38 mouse cellular contexts compared by ENCODE assay signal in genomic region chr9:109523385-109524064, GRCm38 (mm10). TPM values are rescaled to one million over a fixed set of nuclear protein-coding genes. Genes with fewer than 3 reads are reported as not detected.
DNase-seq lines count a peak whose midpoint lies in the region; ATAC-seq and TF ChIP-seq lines count a peak whose summit lies in the region.
"Had no signal": no experiment of that assay in that cellular context is flagged by ENCODE, and none has a peak within 500 bp of the region (broad histone marks: within the 10 kb centered on the region; RNA-seq: fewer than 3 reads in every experiment).

No protein-coding gene starts in this region.

- no peak for TF ChIP-seq CTCF in kidney, postnatal 0 days (IDR thresholded peaks at IDR 0.05; ENCODE audit: low read depth)

- H3K27ac ChIP-seq in kidney, postnatal 0 days = peak overlapping the region; percentile 47; the same call in 1 of the 2 replicates
- H3K27ac ChIP-seq: heart, adult 2 months; hindbrain, embryonic 10.5 days; hindbrain, embryonic 15.5 days; limb, embryonic 10.5 days; limb, embryonic 15.5 days; liver, embryonic 14.5 days; neural tube, embryonic 15.5 days; stomach, postnatal 0 days had no signal

- no peak overlapping the region for H3K4me3 ChIP-seq in kidney, postnatal 0 days (replicated peaks; ENCODE audit: low read depth, low read length)
- H3K4me3 ChIP-seq: heart, adult 2 months; hindbrain, embryonic 10.5 days; hindbrain, embryonic 15.5 days; limb, embryonic 10.5 days; limb, embryonic 15.5 days; neural tube, embryonic 15.5 days had no signal

- H3K27me3 ChIP-seq in kidney, postnatal 0 days (ENCODE audit: insufficient read depth, low read length) = no peaks in the 10 kb centered on the region
- H3K27me3 ChIP-seq: hindbrain, embryonic 15.5 days; limb, embryonic 15.5 days; neural tube, embryonic 15.5 days had no signal

- no peaks in the 10 kb centered on the region for H3K4me1 ChIP-seq in kidney, postnatal 0 days (replicated peaks; ENCODE audit: insufficient read depth, low read length)
- H3K4me1 ChIP-seq: hindbrain, embryonic 10.5 days; hindbrain, embryonic 15.5 days; limb, embryonic 10.5 days; limb, embryonic 15.5 days; neural tube, embryonic 15.5 days had no signal

- no peak overlapping the region for H3K9ac ChIP-seq in kidney, postnatal 0 days (ENCODE audit: low read depth, low read length)
- H3K9ac ChIP-seq: hindbrain, embryonic 15.5 days; limb, embryonic 15.5 days; liver, embryonic 14.5 days; lung, embryonic 14.5 days; neural tube, embryonic 15.5 days had no signal

- DNase-seq in R1 (ENCODE audit: low read depth, low spot score) = peak; percentile 80
- peak; percentile 38 to 70 for DNase-seq in kidney, adult 8-10 months
- peak; percentile 14 for DNase-seq in kidney, postnatal 0 days (ENCODE audit: low spot score)
- peak; percentile 15 for DNase-seq in yolk sac, embryonic 10.5 days (ENCODE audit: low spot score)
- no peak for DNase-seq in spleen, postnatal 14 days (ENCODE audit: low spot score in 2 of 2)
- no peak for DNase-seq in gastrocnemius, postnatal 4 days (ENCODE audit: low spot score in 2 of 2)
- no peak for DNase-seq in adipocyte (ENCODE audit: low spot score)
- DNase-seq: adrenal gland, postnatal 10 days; cerebellum, adult 9-10 months; cerebellum, postnatal 36 days; gastrocnemius, postnatal 36 days; heart, adult 2 months; heart, postnatal 14 days; layer of hippocampus, postnatal 36 days; lung, embryonic 14.5 days; lung, postnatal 14 days; midbrain, embryonic 14.5 days; retina, postnatal 1 day; right cerebral cortex, postnatal 25 days; spleen, adult 18-20 months; thymus, adult 18-20 months; thymus, postnatal 25 days had no signal

- no peak overlapping the region for H3K4me2 ChIP-seq in kidney, postnatal 0 days (ENCODE audit: low read length)
- H3K4me2 ChIP-seq: hindbrain, embryonic 15.5 days; limb, embryonic 15.5 days; lung, embryonic 14.5 days; neural tube, embryonic 15.5 days had no signal

- ATAC-seq in kidney, postnatal 0 days (replicated peaks; ENCODE audit: low FRiP score, low read depth) = no peak
- ATAC-seq: activated CD4-positive, CD25-positive, alpha-beta regulatory T cell, adult 4 months; forebrain, embryonic 14.5 days; inflammation-experienced regulatory T-cells, adult 6 months had no signal

- H3K9me3 ChIP-seq in kidney, postnatal 0 days (replicated peaks; ENCODE audit: low read length) = no peaks in the 10 kb centered on the region
- H3K9me3 ChIP-seq: hindbrain, embryonic 10.5 days; hindbrain, embryonic 15.5 days; limb, embryonic 10.5 days; limb, embryonic 15.5 days; neural tube, embryonic 15.5 days had no signal

- 61% methylated on average over 5 of the region's 5 CpGs for WGBS in kidney, postnatal 0 days

- H3K36me3 ChIP-seq in kidney, postnatal 0 days (ENCODE audit: insufficient read depth, low read length) = no peaks in the 10 kb centered on the region
- H3K36me3 ChIP-seq: hindbrain, embryonic 10.5 days; hindbrain, embryonic 15.5 days; limb, embryonic 10.5 days; limb, embryonic 15.5 days; neural tube, embryonic 15.5 days had no signal

RNA-seq across cellular contexts. Expression of gene Fbxw19, which starts 27.9 kb away (rescaled TPM):
- not detected in 2 replicates for polyA plus RNA-seq in kidney, postnatal 0 days (2015; fragmentation: Nextera tagmentation; extraction: Ambion mirVana)
- not detected for total RNA-seq in gastrocnemius, postnatal 4 days (2021)
- total RNA-seq: adrenal gland, postnatal 10 days; gastrocnemius, adult 18-20 months; gastrocnemius, postnatal 36 days; heart, adult 2 months; heart, postnatal 14 days; layer of hippocampus, postnatal 36 days; left cerebral cortex, postnatal 10 days; MEL had no signal
- polyA plus RNA-seq: embryonic facial prominence, embryonic 11.5 days; forebrain, embryonic 14.5 days; heart, adult 2 months; heart, embryonic 14.5 days; hindbrain, embryonic 10.5 days; hindbrain, embryonic 15.5 days; inflammation-experienced regulatory T-cells, adult 6 months; large intestine, adult 2 months; limb, embryonic 10.5 days; limb, embryonic 15.5 days; liver, embryonic 14.5 days; lung, embryonic 14.5 days; midbrain, embryonic 14.5 days; neural tube, embryonic 15.5 days; stomach, postnatal 0 days had no signal

RNA-seq across cellular contexts. Expression of gene Fbxw15, which starts 44.5 kb away (rescaled TPM):
- polyA plus RNA-seq in kidney, postnatal 0 days (2015; fragmentation: Nextera tagmentation; extraction: Ambion mirVana) = 0.57 and 1.2 TPM in 2 replicates
- not detected for total RNA-seq in gastrocnemius, postnatal 4 days (2021)
- total RNA-seq: adrenal gland, postnatal 10 days; gastrocnemius, adult 18-20 months; gastrocnemius, postnatal 36 days; heart, adult 2 months; heart, postnatal 14 days; layer of hippocampus, postnatal 36 days; left cerebral cortex, postnatal 10 days; MEL had no signal
- polyA plus RNA-seq: activated CD4-positive, CD25-positive, alpha-beta regulatory T cell, adult 4 months; embryonic facial prominence, embryonic 11.5 days; forebrain, embryonic 14.5 days; heart, adult 2 months; heart, embryonic 14.5 days; hindbrain, embryonic 10.5 days; inflammation-experienced regulatory T-cells, adult 6 months; large intestine, adult 2 months; limb, embryonic 10.5 days; limb, embryonic 15.5 days; lung, embryonic 14.5 days; midbrain, embryonic 14.5 days; neural tube, embryonic 15.5 days; stomach, postnatal 0 days had no signal

Comparison
In these comparisons a context has a peak if more than half of its experiments do, and no peak if none do; other contexts are left out.
1. DNase-seq: peak in R1 (single experiment), kidney, adult 8-10 months (2 of 2), kidney, postnatal 0 days (single experiment) and yolk sac, embryonic 10.5 days (single experiment); none in spleen, postnatal 14 days (0 of 2), gastrocnemius, postnatal 4 days (0 of 2) and adipocyte (single experiment).